Mouse (Mus musculus): ENCODE results near the gene Nhsl2. TPM values are rescaled to one million over a fixed set of nuclear protein-coding genes. Genes with fewer than 3 reads are reported as not detected.

Gene Nhsl2
- polyA plus RNA-seq, 1 experiment from 2014 or later: 10.1 TPM

DNA sequence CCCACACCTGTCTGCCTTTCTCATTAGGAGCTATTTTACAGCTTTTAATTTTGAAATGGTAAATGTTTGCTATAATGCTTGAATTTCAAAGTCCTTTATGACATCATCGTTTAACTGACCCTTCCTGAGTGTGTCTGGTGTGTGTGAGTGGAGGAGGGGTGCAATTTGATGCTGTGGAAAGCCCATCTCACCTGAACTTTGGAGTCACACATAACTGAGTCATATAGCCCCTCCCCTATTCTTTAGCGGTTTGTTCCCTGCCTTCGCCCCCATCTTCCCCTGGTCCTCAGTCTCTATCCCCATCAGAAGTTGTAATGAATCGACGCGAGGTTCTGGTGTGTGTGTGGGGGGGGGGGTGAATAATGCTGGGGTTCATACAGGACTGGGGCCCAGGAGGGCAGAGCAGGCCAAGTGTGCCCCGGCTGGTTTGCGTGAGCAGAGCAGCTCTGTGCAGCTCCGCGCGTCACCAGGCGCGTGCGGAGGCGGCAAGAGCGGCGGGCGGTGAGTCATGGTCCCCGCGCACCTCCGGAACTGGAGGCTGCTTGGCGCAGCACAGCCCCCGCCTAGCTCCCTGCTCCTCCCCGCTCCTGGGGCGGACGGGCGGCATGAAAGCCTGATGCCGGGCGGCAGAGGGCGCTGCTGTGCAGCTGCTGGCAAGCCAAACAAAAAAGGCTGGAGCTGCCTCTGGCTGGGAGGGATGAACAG, 104.8 kb downstream of the Nhsl2 start:
- Histone ChIP-seq H3K4me3 (ENCODE audit: low read depth, low read length) (peak overlapping the region; percentile 22), H3K9me3 (ENCODE audit: control insufficient read depth, low read length) (no peaks in the 10 kb centered on the region), H3K4me2 (peak overlapping the region; percentile 46), H3K4me1 (ENCODE audit: control insufficient read depth, insufficient read depth, low read length) (no peaks in the 10 kb centered on the region), H3K27me3 (ENCODE audit: control insufficient read depth, insufficient read depth, low read length) (peaks cover 9% of the 10 kb centered on the region), H3K36me3 (ENCODE audit: control insufficient read depth, insufficient read depth, low read length) (no peaks in the 10 kb centered on the region), H3K9ac (ENCODE audit: low read length) (peak overlapping the region; percentile 56), H3K27ac (ENCODE audit: low read depth, low read length) (no peak overlapping the region)
- peak; percentile 97 for ATAC-seq (ENCODE audit: low FRiP score)
- DNase-seq (ENCODE audit: low spot score, missing footprints): peak; percentile 99
- 16% methylated on average over 18 of the region's 30 CpGs for WGBS

DNA sequence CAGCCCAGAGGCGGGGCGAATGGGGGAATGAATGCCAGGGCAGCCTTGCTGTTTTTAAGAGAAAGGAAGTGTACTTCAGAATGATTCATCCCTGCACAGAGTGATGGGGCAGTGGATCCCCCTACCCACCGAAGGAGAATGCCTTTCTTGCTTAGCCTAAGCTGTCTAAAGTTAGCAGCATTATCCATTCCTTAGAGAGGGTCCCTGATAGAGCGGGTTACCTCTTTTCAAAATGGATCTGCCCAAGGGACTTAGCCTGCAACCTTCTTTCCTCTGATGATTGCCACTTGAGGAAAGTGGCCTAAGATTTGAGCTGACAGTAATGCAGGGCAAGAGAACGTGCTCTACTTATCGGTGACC, 105.3 kb downstream of the Nhsl2 start:
- Histone ChIP-seq H3K27me3 (ENCODE audit: control insufficient read depth, insufficient read depth, low read length) (peaks cover 9% of the 10 kb centered on the region), H3K9ac (ENCODE audit: low read length) (peak overlapping the region; percentile 16; the same call in 1 of the 2 replicates), H3K4me1 (ENCODE audit: control insufficient read depth, insufficient read depth, low read length) (no peaks in the 10 kb centered on the region), H3K27ac (ENCODE audit: low read depth, low read length) (no peak overlapping the region), H3K36me3 (ENCODE audit: control insufficient read depth, insufficient read depth, low read length) (no peaks in the 10 kb centered on the region), H3K4me2 (peak overlapping the region; percentile 46), H3K9me3 (ENCODE audit: control insufficient read depth, low read length) (no peaks in the 10 kb centered on the region), H3K4me3 (ENCODE audit: low read depth, low read length) (peak overlapping the region; percentile 22; the same call in 1 of the 2 replicates)
- WGBS: 46% methylated on average over 6 of the region's 6 CpGs
- ATAC-seq (ENCODE audit: low FRiP score) (no peak), DNase-seq (ENCODE audit: low spot score, missing footprints) (no peak)

DNA sequence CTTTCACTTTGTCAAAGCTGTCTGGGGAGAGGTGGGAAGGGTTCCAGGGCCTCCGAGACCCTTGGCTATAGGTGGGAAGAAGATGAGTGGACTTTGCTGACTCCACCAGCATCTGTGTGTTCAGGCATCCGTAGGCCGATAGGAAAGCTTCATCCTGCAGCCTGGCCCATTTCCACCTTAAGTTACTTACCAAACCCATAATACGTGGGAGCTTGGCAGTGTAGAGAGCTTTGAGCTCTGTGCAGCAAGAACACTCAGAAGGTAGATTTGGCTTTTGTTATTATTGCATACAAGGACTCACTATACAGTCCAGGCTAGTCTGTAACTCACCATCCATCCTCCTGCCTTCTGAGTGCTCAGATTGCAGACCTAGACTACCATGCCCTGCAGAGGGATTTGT, 112.7 kb downstream of the Nhsl2 start:
- ATAC-seq (ENCODE audit: low FRiP score): no peak
- 82% methylated on average over 4 of the region's 4 CpGs for WGBS
- Histone ChIP-seq H3K9ac (ENCODE audit: low read length) (no peak overlapping the region), H3K4me3 (ENCODE audit: low read depth, low read length) (no peak overlapping the region), H3K27me3 (ENCODE audit: control insufficient read depth, insufficient read depth, low read length) (peaks cover 14% of the 10 kb centered on the region), H3K36me3 (ENCODE audit: control insufficient read depth, insufficient read depth, low read length) (no peaks in the 10 kb centered on the region), H3K4me1 (ENCODE audit: control insufficient read depth, insufficient read depth, low read length) (no peaks in the 10 kb centered on the region), H3K4me2 (no peak overlapping the region), H3K27ac (ENCODE audit: low read depth, low read length) (no peak overlapping the region), H3K9me3 (ENCODE audit: control insufficient read depth, low read length) (no peaks in the 10 kb centered on the region)
- DNase-seq (ENCODE audit: low spot score, missing footprints): no peak

DNA sequence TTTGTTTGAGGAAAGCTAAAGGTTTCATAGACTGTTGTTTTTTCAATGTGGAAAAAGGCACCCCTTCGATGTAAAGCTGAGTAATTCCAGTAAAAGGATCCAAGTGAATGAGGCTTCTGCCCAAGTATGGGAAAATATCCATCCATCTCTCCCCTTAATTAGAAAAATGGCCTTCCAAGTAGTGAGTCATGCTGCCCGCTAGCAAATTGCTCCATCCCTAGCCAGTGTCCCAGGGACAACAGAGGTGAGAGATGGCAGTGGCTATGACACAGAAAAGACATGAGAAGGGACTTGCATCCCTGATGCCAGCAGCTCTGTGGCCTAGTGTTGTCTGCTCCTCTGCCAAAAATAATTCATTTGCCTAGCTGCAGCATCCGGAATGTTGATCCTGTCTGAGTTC, 114.5 kb downstream of the Nhsl2 start:
- Histone ChIP-seq H3K9ac (ENCODE audit: low read length) (no peak overlapping the region), H3K27me3 (ENCODE audit: control insufficient read depth, insufficient read depth, low read length) (peaks cover 13% of the 10 kb centered on the region), H3K27ac (ENCODE audit: low read depth, low read length) (no peak overlapping the region), H3K4me1 (ENCODE audit: control insufficient read depth, insufficient read depth, low read length) (no peaks in the 10 kb centered on the region), H3K4me3 (ENCODE audit: low read depth, low read length) (no peak overlapping the region), H3K36me3 (ENCODE audit: control insufficient read depth, insufficient read depth, low read length) (no peaks in the 10 kb centered on the region), H3K9me3 (ENCODE audit: control insufficient read depth, low read length) (no peaks in the 10 kb centered on the region), H3K4me2 (no peak overlapping the region)
- no peak for DNase-seq (ENCODE audit: low spot score, missing footprints)
- ATAC-seq (ENCODE audit: low FRiP score): no peak
- WGBS: 78% methylated on average over 3 of the region's 3 CpGs

DNA sequence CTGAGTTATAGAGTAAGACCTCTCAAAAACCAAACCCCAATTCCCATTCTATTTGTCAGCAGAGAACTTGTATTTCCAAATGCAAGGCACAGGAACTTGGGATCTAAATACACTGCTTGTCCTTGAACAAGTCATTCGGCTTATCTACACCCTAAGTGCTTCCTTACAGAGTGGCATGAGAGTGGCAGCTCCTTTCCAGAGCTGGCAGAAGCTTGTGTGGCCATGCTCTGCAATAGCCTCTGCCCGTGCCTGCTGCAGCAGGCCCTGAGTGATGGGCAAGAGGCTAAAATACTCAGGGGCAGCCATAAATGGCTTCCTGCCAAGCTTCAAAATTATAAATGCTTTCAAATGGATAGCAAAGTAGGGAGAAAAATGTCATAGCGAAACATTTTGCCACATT, 123.8 kb downstream of the Nhsl2 start:
- Histone ChIP-seq H3K27me3 (ENCODE audit: control insufficient read depth, insufficient read depth, low read length) (no peaks in the 10 kb centered on the region; the same call in 1 of the 2 replicates), H3K4me2 (no peak overlapping the region), H3K4me1 (ENCODE audit: control insufficient read depth, insufficient read depth, low read length) (no peaks in the 10 kb centered on the region), H3K9me3 (ENCODE audit: control insufficient read depth, low read length) (no peaks in the 10 kb centered on the region), H3K27ac (ENCODE audit: low read depth, low read length) (no peak overlapping the region), H3K4me3 (ENCODE audit: low read depth, low read length) (no peak overlapping the region), H3K9ac (ENCODE audit: low read length) (no peak overlapping the region), H3K36me3 (ENCODE audit: control insufficient read depth, insufficient read depth, low read length) (no peaks in the 10 kb centered on the region)
- WGBS: 75% methylated on average over 3 of the region's 3 CpGs
- ATAC-seq (ENCODE audit: low FRiP score) (no peak), DNase-seq (ENCODE audit: low spot score, missing footprints) (no peak)

DNA sequence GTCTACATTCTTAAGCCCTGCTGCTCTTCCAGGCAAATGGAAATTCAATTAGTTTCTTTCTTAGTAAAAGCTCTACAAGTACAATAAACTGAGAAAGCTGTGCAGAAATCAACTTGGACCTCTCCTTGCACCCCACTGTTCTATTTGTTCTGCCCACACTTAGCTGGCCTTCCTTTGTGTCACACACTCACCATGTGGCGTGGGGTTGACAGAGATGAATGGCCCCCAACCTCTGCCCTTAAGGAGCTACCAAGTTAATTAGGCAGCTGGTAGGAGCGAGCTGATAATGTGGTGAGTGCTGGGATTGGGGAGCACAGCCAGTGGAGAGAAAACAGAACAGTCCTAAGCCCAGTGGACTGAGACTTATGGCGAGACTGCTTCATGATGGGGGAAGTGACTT, 127.7 kb downstream of the Nhsl2 start:
- Histone ChIP-seq H3K4me3 (ENCODE audit: low read depth, low read length) (no peak overlapping the region), H3K9me3 (ENCODE audit: control insufficient read depth, low read length) (no peaks in the 10 kb centered on the region), H3K9ac (ENCODE audit: low read length) (no peak overlapping the region), H3K27me3 (ENCODE audit: control insufficient read depth, insufficient read depth, low read length) (peaks cover 5% of the 10 kb centered on the region; the same call in 1 of the 2 replicates), H3K36me3 (ENCODE audit: control insufficient read depth, insufficient read depth, low read length) (no peaks in the 10 kb centered on the region), H3K4me2 (no peak overlapping the region), H3K27ac (ENCODE audit: low read depth, low read length) (no peak overlapping the region), H3K4me1 (ENCODE audit: control insufficient read depth, insufficient read depth, low read length) (no peaks in the 10 kb centered on the region)
- ATAC-seq (ENCODE audit: low FRiP score) (no peak), DNase-seq (ENCODE audit: low spot score, missing footprints) (no peak)
- WGBS: 40% methylated on average over 3 of the region's 3 CpGs

DNA sequence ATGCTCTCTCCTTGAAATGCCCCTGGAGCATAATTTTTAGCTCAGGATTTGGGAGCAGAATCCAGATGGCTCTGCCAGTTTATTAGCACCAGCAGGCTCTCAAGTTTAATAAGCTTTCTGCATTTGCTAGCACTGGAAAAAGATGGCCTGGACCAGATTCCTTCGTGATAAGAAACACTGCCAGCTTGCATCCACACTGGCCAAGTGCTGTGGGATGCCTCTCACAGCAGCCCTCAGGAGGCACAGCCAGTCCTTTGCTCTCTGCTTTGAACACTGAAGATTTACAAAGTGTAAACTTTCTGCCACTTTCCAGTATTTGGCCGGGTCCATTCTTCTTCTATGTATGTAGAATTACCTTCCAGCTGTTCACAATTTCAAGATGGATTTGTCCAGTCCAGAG, 129.7 kb downstream of the Nhsl2 start:
- DNase-seq (ENCODE audit: low spot score, missing footprints): no peak
- Histone ChIP-seq H3K4me3 (ENCODE audit: low read depth, low read length) (no peak overlapping the region), H3K27ac (ENCODE audit: low read depth, low read length) (no peak overlapping the region), H3K4me1 (ENCODE audit: control insufficient read depth, insufficient read depth, low read length) (no peaks in the 10 kb centered on the region), H3K4me2 (no peak overlapping the region), H3K9ac (ENCODE audit: low read length) (no peak overlapping the region), H3K27me3 (ENCODE audit: control insufficient read depth, insufficient read depth, low read length) (peaks cover 12% of the 10 kb centered on the region; the same call in 1 of the 2 replicates), H3K36me3 (ENCODE audit: control insufficient read depth, insufficient read depth, low read length) (no peaks in the 10 kb centered on the region), H3K9me3 (ENCODE audit: control insufficient read depth, low read length) (no peaks in the 10 kb centered on the region)
- ATAC-seq (ENCODE audit: low FRiP score): no peak
- 45% methylated on average over 2 of the region's 2 CpGs for WGBS

DNA sequence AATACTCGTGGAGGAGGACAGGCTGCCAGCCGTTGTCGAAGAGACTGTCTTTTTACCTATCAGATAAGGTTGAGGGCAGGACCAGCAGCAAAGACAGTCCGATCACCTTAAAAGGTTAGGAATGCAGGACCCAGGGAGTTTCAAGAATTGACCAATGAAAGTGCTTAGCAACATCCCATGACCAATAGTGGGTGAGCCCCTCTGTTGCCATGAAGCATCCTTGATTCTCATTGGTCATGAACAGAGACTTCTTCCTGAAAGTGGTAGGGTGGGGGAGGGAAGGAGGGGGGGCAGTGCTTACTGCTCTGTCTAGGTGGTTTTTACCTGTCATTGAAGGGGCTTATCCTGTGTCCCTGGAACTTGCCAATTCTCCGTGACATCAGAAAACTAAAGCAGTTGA, 130.1 kb downstream of the Nhsl2 start:
- Histone ChIP-seq H3K27me3 (ENCODE audit: control insufficient read depth, insufficient read depth, low read length) (peaks cover 12% of the 10 kb centered on the region; the same call in 1 of the 2 replicates), H3K36me3 (ENCODE audit: control insufficient read depth, insufficient read depth, low read length) (no peaks in the 10 kb centered on the region), H3K9me3 (ENCODE audit: control insufficient read depth, low read length) (no peaks in the 10 kb centered on the region), H3K4me2 (no peak overlapping the region), H3K9ac (ENCODE audit: low read length) (no peak overlapping the region), H3K27ac (ENCODE audit: low read depth, low read length) (no peak overlapping the region), H3K4me1 (ENCODE audit: control insufficient read depth, insufficient read depth, low read length) (no peaks in the 10 kb centered on the region), H3K4me3 (ENCODE audit: low read depth, low read length) (no peak overlapping the region)
- DNase-seq (ENCODE audit: low spot score, missing footprints) (no peak), ATAC-seq (ENCODE audit: low FRiP score) (no peak)
- WGBS: 34% methylated on average over 5 of the region's 5 CpGs

DNA sequence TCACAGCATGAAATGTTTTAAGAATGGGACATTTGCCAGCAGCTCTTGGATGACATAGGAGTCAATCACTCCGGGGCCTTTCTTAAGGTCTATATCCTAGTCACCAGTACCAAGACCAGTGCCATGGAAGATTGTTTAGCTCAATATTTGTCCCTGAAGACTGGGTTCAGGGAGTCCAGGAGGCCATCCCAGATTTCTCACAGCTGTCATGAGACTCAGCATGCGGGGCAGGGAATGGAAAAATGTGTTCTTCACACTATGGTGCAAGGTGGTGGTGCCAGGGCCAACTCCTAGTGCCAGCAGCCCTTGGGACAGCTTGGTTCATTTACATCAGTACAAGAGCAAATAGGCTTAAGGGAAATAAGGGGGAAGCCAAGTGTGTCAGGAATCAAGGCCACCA, 131.4 kb downstream of the Nhsl2 start:
- Histone ChIP-seq H3K4me3 (ENCODE audit: low read depth, low read length) (no peak overlapping the region), H3K4me2 (no peak overlapping the region), H3K27ac (ENCODE audit: low read depth, low read length) (no peak overlapping the region), H3K9me3 (ENCODE audit: control insufficient read depth, low read length) (no peaks in the 10 kb centered on the region), H3K36me3 (ENCODE audit: control insufficient read depth, insufficient read depth, low read length) (no peaks in the 10 kb centered on the region), H3K4me1 (ENCODE audit: control insufficient read depth, insufficient read depth, low read length) (no peaks in the 10 kb centered on the region), H3K27me3 (ENCODE audit: control insufficient read depth, insufficient read depth, low read length) (peaks cover 16% of the 10 kb centered on the region; the same call in 1 of the 2 replicates), H3K9ac (ENCODE audit: low read length) (no peak overlapping the region)
- DNase-seq (ENCODE audit: low spot score, missing footprints) (no peak), ATAC-seq (ENCODE audit: low FRiP score) (no peak)
- 86% methylated on average over 2 of the region's 2 CpGs for WGBS

Data from midbrain, embryonic 11.5 days (tissue).